Mouse (Mus musculus) brain, adult 2 months (tissue): ENCODE results near the gene Olfr765.
"Not testable (repeated sequence)": the region's sequence is repeated elsewhere in the genome, so short reads cannot be mapped to it uniquely, and the experiment has no call there.

Source experiments
- DNase-seq: peaks from one replicate; pipeline ENCODE4 v3.0.0; 2011; ENCODE audit warnings: low read depth, low spot score

Olfr765 gene

DNA sequence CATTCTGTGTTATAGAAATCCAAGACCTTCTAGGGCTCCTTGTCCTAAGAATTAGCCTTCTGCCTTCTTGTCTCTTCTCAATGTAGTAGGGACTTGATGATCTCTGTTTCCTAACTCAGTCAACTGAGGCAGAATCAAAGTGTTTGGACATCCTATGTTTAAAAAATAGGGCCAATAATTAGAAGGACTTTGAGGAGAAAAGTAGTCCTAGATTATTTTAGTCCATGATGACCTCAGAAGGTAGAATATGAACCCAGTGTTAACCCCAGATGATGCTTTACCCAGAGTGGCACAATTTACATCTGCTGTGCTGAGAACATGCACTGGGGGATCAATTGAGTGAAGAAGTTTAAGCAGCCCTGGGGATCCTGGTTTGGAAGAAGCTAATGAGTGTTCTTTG, at the start of gene Olfr765:
Olfr765 (minus strand) TSS at position 101 of the 400 bp plus-strand sequence.
- DNase-seq = not testable (repeated sequence)

DNA sequence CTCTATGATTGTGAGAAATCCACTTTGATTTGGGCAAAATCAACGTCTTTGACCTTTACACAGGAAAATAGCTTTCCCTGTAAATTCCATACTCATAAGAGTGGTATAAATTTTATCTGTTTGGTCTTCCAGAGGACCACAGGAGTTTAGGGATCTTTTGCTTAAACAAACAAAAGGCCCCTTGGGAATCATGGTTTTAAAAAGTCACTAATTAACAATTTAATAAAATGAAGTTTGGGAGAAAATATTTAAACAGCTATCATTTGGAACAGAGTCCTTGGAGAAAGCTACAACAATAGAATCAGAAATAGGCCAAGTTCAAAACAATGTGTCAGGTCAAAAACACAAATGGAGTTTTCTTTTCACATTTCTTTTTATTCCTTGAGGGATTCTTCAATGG, 49.5 kb upstream of the Olfr765 start, which contains the start of gene Olfr768:
Olfr768 (minus strand) TSS at position 101 of the 400 bp plus-strand sequence.
- DNase-seq = no peak

DNA sequence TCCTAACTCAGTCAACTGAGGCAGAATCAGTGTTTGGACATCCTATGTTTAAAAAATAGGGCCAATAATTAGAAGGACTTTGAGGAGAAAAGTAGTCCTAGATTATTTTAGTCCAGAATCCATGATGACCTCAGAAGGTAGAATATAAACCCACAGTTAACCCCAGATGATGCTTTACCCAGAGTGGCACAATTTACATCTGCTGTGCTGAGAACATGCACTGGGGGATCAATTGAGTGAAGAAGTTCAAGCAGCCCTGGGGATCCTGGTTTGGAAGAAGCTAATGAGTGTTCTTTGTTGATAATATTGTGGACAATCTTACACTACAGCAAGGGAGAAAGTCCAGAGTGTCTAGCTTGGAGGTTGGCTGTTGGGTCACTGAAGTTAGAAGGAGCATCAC, 33.0 kb upstream of the Olfr765 start, which contains the start of gene Olfr767:
Olfr767 (minus strand) TSS at position 101 of the 400 bp plus-strand sequence.
- not testable (repeated sequence) for DNase-seq

DNA sequence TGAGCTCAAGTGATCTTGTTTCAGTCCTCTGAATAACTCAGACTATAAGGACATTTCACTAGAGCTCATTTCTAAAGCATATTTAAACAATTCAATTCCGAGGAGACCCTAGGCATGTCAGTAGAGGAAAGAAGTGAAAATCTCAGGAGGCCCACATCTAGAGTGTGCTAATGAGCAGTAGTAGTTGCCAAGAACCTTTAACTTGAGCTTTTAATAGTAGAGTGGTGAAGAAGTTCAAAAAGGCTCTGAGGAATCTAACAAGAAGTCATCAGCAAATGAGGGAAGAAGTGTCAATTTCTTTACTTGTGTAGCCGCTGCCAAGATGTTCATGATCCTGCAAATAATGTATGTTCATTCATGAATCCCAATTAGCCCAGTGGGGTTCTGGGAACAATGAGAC, 19.1 kb upstream of the Olfr765 start, which contains the start of gene Olfr766-ps1:
Olfr766-ps1 (minus strand) TSS at position 101 of the 400 bp plus-strand sequence.
- DNase-seq = no peak

DNA sequence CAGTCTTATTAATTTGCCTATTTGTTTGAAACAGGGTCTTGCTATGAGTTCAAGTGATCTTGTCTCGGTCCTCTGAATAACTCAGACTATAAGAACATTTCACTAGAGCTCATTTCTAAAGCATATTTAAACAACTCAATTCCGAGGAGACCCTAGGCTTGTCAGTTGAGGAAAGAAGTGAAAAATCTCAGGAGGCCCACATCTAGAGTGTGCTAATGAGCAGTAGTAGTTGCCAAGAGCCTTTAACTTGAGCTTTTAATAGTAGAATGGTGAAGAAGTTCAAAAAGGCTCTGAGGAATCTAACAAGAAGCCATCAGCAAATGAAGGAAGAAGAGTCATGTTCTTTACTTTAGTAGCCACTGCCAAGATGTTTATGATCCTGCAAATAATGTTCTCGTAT, 10.0 kb downstream of the Olfr765 start, which contains the start of gene Olfr764-ps1:
Olfr764-ps1 (minus strand) TSS at position 101 of the 400 bp plus-strand sequence.
- DNase-seq = no peak

DNA sequence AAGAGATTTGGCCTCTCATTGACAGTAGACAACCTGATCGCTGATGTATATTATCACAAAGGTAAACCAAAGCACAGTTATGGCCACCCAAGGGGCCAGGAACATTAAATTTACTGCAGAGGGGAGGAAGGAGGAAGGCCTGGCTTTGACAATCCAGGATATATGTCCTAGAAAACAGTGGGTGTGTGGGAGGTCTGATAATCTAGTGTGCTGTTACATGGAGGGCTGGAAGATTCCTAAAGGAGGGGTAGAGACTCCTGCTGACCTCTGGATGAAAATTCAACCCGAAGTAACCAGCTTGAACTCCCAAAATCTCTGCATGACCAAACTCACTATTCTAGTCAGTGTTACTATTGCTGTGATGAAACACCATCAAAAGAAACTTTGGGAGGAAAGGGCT, 21.5 kb downstream of the Olfr765 start:
- DNase-seq = no peak

DNA sequence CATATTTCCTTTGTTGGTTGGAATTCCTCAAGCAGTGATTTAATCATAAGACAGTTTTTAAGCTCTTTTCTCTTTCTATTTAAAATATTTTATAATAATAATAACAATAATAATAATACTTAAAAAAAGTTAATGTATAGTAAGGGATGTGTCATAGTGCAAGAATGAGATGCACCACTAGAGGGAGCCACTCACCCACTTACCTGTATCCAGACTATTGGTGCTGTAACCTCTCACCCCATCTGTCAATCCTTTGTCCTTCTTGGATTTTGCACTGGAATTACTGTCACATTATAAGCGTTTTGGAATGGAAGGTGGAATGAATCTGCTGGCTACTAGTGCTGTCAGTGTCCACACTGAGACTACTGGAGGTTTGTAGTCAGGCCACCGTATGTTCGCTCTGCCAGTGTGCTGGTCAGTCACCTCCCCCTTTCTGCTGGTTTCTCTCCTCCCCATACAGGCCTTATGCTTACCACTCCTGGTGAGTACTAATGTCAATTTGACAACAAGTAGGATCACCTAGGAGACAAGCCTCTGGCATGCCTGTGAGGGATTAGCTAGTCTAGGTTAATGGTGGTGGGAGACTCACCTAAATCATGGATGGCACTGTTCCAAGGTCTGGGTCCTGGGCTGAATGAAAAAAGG, 23.7 kb downstream of the Olfr765 start:
- peak; percentile 47 for DNase-seq

DNA sequence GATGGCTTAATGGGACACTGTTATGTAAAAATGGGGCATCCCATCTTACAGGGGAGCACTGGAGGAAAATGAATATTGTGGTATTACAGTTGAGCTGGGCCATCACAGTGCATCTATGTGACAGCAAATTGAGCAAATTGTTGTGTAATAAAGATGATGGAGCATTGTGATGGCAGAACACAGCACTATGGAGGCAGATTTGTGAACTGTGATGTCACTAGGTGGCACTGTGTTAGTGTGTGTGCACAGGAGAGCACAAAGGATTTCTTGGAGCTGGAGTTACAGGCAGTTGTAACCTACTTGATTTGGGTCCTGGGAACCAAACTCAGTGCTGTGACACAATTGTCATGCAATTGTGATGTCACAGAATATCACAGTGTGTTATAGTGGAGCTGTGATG, 26.5 kb downstream of the Olfr765 start:
- DNase-seq = peak; percentile 3

DNA sequence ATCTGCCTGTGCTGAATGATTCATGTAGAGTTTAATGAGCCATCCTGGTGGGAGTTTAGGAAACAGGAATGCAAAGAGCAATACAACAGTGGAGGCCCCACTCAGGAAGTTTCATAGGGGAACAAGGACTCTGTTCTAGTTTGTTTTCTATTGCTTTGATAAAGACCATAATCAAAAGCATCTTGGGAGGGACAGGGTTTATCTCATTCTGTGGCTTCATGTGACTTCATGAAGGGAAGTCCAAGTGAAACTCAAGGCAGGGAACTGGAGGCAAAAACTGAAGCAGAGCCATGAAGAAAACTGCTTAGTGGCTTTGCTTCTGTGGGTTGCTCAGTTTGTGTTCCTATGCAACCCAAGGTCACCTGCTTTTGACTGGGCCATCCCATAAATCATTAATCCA, 35.3 kb downstream of the Olfr765 start:
- no peak for DNase-seq

DNA sequence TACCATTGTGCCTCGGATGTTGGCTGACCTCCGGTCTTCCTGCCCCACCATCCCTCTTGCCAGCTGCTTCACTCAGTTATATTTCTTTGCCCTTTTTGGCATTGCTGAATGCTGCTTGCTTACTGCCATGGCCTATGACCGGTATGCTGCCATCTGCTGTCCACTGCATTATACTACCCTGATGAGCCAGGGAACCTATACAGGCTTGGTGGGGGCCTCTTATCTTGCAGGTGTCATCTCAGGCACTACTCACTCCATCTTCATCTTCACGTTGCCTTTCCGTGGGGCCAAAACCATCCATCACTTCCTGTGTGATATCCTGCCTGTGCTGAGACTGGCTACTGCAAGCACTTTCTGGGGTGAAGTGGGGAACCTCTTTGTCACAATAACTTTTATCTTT, 38.3 kb downstream of the Olfr765 start:
- DNase-seq = not testable (repeated sequence)

DNA sequence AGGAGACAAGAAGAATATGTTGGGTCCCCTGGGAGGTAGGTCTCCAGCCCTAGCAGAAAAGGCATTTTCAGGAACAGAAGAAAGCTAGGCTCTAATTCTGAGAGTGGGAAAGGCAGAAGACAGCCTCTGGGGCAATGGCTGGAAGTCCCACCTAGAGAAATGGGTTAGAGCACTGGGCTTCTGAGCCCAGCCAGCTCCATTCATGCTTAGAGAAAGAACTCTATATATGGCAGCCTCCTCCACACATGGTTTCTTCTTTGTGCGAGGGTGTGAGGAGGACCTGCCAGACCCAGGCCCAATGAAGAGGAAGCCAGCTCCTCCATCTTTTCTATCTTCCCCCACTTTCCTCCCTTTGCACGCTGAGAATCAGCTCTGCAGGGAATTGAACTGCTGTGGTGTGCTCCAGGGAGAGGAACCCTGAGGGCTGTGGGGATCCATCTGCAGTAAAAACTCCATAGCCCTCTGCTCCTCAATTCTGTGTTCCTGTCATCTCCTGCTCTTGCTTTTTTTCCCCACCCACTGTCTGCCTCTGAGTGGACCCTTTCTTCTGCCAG, 39.4 kb downstream of the Olfr765 start, which contains the start of gene Olfr763:
Olfr763 (plus strand) TSS at position 504 of the 554 bp plus-strand sequence.
- peak; percentile 3 for DNase-seq

DNA sequence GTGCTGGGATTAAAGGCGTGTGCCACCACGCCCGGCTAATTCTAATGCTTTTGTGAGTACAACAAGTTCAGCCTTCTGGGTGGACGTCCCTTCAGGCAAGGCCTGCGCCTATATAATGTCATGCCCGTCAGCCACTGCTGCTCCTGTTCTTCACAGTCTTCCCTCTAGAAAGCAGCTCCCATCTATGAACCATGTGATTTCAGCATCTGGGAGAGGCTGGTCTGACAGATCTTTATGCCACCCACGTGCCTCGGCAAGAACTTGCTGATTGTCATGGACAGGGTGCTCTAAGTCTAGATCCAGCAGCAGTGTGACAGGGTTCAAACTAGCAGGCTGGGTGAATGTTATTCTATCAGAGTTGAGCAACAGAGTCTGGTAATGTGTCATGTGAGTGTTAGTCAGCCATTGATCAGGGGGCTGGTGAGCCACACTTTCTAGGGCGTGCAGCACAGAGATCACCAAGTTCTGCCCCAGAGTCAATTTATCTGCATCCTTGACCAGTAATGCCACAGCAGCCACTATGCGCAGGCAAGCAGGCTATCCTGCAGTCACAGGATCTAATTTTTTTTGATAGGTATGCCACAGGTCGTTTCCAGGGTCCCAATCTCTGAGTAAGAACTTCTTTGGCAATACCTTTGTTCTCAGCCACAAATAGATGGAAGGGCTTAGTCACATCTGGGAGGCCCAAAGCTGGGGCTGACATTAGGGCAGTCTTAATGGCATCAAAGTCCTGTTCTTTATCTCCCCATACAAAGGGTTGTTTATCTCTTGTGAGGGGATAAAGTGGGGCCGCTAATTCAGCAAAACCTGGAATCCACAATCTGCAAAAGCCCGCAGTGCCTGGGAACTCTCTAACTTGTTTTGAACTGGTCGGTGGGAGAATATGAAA, 45.5 kb downstream of the Olfr765 start:
- no peak for DNase-seq

DNA sequence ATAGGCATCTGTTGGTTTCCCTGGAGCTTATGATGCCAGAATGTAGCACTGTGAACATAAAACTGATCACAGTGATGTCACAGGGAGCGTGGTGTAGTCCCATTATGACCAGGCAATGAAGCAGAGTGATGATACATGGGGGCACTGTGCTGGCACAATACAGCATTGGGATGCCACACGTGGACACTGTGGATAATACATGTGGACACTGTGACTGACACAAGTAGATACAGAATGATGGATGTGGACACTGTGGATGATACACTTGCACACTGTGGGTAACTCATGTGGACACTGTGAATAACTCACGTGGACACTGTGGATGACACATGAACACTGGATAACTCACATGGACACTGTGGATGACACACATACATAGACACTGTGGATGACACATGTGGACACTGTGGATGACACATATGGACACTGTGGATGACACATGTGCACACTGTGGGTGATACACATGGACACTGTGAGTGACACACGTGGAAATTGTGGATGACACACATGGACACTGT, 53.2 kb downstream of the Olfr765 start:
- no peak for DNase-seq

DNA sequence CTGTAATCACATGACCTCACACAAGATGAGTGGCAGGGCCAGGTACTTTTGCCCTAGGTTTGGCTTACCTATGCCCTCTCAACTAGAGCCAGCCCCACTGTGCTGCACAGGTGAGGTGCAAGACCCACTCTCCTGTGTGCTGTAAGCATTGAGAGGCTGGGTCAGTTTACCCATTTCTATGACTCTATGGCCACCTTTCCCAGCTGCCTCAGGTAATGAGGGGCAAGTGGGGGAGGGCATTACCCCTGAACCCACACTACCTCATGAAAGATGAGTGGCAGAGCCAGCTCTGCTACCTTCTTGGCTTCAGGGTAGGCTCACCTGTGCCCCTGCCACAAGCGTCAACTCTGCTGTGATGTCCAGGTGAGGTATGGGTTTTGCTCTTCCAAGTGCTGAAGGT, 54.0 kb downstream of the Olfr765 start:
- no peak for DNase-seq
